Mouse (Mus musculus): Measurements from ENCODE around the gene Sorbs2. TPM values are rescaled to one million over a fixed set of nuclear protein-coding genes. Genes with fewer than 3 reads are reported as not detected.

Gene Sorbs2
- polyA plus RNA-seq, 1 experiment: 13.9 TPM

GRCm38 (mm10) chr8:45816765-45817426 lies 309.3 kb downstream of the Sorbs2 start:
- TF ChIP-seq CTCF (conservative IDR thresholded peaks at IDR 0.05; ENCODE audit: insufficient read depth, insufficient read length, low read depth, low read length) (peak; percentile 31), POLR2A (IDR thresholded peaks at IDR 0.05; ENCODE audit: low read depth, low read length) (no peak)
- H3K27ac ChIP-seq (ENCODE audit: insufficient read depth, low read depth, low read length): no peak overlapping the region
- no peaks in the 10 kb centered on the region for H3K36me3 ChIP-seq (ENCODE audit: control insufficient read depth, insufficient read depth, low read length)
- WGBS: 25% methylated on average over 7 of the region's 7 CpGs
- no peak overlapping the region for H3K4me3 ChIP-seq (ENCODE audit: insufficient read depth, low read depth, low read length)
- no peaks in the 10 kb centered on the region for H3K4me1 ChIP-seq (ENCODE audit: control insufficient read depth, insufficient read depth, low read length)
- no peaks in the 10 kb centered on the region for H3K27me3 ChIP-seq (replicated peaks; ENCODE audit: control insufficient read depth, insufficient read depth, low read length)
- peak; percentile 57 for DNase-seq

GRCm38 (mm10) chr8:45821650-45822049 lies 314.1 kb downstream of the Sorbs2 start:
- no peak overlapping the region for H3K4me3 ChIP-seq (ENCODE audit: insufficient read depth, low read depth, low read length)
- no peak overlapping the region for H3K27ac ChIP-seq (ENCODE audit: insufficient read depth, low read depth, low read length)
- H3K4me1 ChIP-seq (ENCODE audit: control insufficient read depth, insufficient read depth, low read length): no peaks in the 10 kb centered on the region
- WGBS: 75% methylated on average over 5 of the region's 5 CpGs
- H3K27me3 ChIP-seq (replicated peaks; ENCODE audit: control insufficient read depth, insufficient read depth, low read length): no peaks in the 10 kb centered on the region
- TF ChIP-seq POLR2A (IDR thresholded peaks at IDR 0.05; ENCODE audit: low read depth, low read length): no peak
- TF ChIP-seq CTCF (conservative IDR thresholded peaks at IDR 0.05; ENCODE audit: insufficient read depth, insufficient read length, low read depth, low read length): no peak
- no peaks in the 10 kb centered on the region for H3K36me3 ChIP-seq (ENCODE audit: control insufficient read depth, insufficient read depth, low read length)
- DNase-seq: no peak

DNA sequence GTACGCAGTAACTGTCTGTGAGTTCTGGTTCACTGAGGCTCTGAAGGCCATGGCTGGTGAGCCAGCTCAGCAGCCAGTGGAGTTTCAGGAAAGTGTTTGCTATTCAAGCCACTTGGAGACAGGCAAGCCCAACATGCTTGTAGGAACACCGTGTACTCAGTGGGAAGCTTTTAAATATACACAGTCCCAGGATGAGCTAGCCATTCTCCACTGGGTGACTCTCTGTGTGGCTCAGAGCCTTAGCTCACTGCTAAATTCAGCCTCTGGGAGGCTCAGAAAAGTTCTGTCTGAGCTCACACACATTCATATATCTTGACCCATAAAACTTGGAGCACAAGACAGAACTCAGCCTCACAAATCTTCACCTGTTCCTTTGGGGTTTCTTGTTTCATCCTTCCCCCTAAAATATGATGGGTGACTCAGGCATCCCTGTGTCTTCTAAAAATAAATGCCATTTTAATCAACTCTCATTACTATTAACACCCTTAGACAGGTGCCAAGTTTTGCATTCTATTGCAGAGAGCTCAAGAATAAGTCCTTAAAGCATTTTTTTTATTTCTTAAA lies 322.5 kb downstream of the Sorbs2 start:
- TF ChIP-seq CTCF (conservative IDR thresholded peaks at IDR 0.05; ENCODE audit: insufficient read depth, insufficient read length, low read depth, low read length) (no peak), POLR2A (IDR thresholded peaks at IDR 0.05; ENCODE audit: low read depth, low read length) (no peak)
- Histone ChIP-seq H3K27ac (ENCODE audit: insufficient read depth, low read depth, low read length) (no peak overlapping the region), H3K27me3 (replicated peaks; ENCODE audit: control insufficient read depth, insufficient read depth, low read length) (no peaks in the 10 kb centered on the region), H3K4me3 (ENCODE audit: insufficient read depth, low read depth, low read length) (no peak overlapping the region), H3K36me3 (ENCODE audit: control insufficient read depth, insufficient read depth, low read length) (no peaks in the 10 kb centered on the region), H3K4me1 (ENCODE audit: control insufficient read depth, insufficient read depth, low read length) (no peaks in the 10 kb centered on the region)
- WGBS: 75% methylated on average over 2 of the region's 2 CpGs
- no peak for DNase-seq

- no peak for DNase-seq
- H3K4me1 ChIP-seq (ENCODE audit: control insufficient read depth, insufficient read depth, low read length): no peaks in the 10 kb centered on the region
- H3K4me3 ChIP-seq (ENCODE audit: insufficient read depth, low read depth, low read length): no peak overlapping the region
- H3K36me3 ChIP-seq (ENCODE audit: control insufficient read depth, insufficient read depth, low read length): no peaks in the 10 kb centered on the region
- 79% methylated on average over 2 of the region's 2 CpGs for whole genome bisulfite sequencing
- no peaks in the 10 kb centered on the region for H3K27me3 ChIP-seq (replicated peaks; ENCODE audit: control insufficient read depth, insufficient read depth, low read length)
- TF ChIP-seq CTCF (conservative IDR thresholded peaks at IDR 0.05; ENCODE audit: insufficient read depth, insufficient read length, low read depth, low read length) (no peak), POLR2A (IDR thresholded peaks at IDR 0.05; ENCODE audit: low read depth, low read length) (no peak)
- no peak overlapping the region for H3K27ac ChIP-seq (ENCODE audit: insufficient read depth, low read depth, low read length)
Measured at GRCm38 (mm10) chr8:45833896-45834295, 326.3 kb downstream of the Sorbs2 start.

DNA sequence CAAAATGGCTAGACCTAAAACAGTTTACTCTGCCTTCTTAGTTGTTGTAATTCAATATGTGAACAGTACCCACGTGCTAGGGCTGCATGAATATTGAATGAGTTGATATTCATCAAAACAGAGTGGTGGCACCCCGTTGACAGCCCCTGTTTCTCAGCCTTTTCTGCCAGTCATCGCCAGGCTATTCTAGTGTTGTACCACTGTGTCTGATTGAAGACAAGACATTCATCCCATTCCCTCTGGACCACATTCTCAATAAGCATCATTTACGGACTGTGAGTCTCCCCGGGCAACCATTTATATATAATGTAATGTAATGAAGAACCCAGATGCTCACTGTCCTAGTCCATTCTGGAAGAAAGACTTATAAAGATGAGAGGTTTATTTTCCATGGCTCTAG lies 335.7 kb downstream of the Sorbs2 start:
- 87% methylated on average over 5 of the region's 5 CpGs for WGBS
- TF ChIP-seq CTCF (conservative IDR thresholded peaks at IDR 0.05; ENCODE audit: insufficient read depth, insufficient read length, low read depth, low read length) (no peak), POLR2A (IDR thresholded peaks at IDR 0.05; ENCODE audit: low read depth, low read length) (no peak)
- Histone ChIP-seq H3K4me3 (ENCODE audit: insufficient read depth, low read depth, low read length) (no peak overlapping the region), H3K27ac (ENCODE audit: insufficient read depth, low read depth, low read length) (no peak overlapping the region), H3K36me3 (ENCODE audit: control insufficient read depth, insufficient read depth, low read length) (no peaks in the 10 kb centered on the region), H3K4me1 (ENCODE audit: control insufficient read depth, insufficient read depth, low read length) (peaks cover 6% of the 10 kb centered on the region; the same call in 1 of the 2 replicates), H3K27me3 (replicated peaks; ENCODE audit: control insufficient read depth, insufficient read depth, low read length) (no peaks in the 10 kb centered on the region)
- DNase-seq: no peak

- Histone ChIP-seq H3K27ac (ENCODE audit: insufficient read depth, low read depth, low read length) (no peak overlapping the region), H3K4me3 (ENCODE audit: insufficient read depth, low read depth, low read length) (no peak overlapping the region), H3K27me3 (replicated peaks; ENCODE audit: control insufficient read depth, insufficient read depth, low read length) (no peaks in the 10 kb centered on the region), H3K4me1 (ENCODE audit: control insufficient read depth, insufficient read depth, low read length) (peaks cover 6% of the 10 kb centered on the region; the same call in 1 of the 2 replicates), H3K36me3 (ENCODE audit: control insufficient read depth, insufficient read depth, low read length) (no peaks in the 10 kb centered on the region)
- TF ChIP-seq CTCF (conservative IDR thresholded peaks at IDR 0.05; ENCODE audit: insufficient read depth, insufficient read length, low read depth, low read length) (no peak), POLR2A (IDR thresholded peaks at IDR 0.05; ENCODE audit: low read depth, low read length) (no peak)
- DNase-seq: no peak
- WGBS: 76% methylated on average over 6 of the region's 6 CpGs
Measured at GRCm38 (mm10) chr8:45844097-45844885, 336.7 kb downstream of the Sorbs2 start.

Data from kidney, adult 2 months (tissue).